Mouse (Mus musculus) mouse trophoblast stem cell (cell line): ENCODE data around the gene Zfp566.
"Not testable (repeated sequence)": the region's sequence is repeated elsewhere in the genome, so short reads cannot be mapped to it uniquely, and the experiment has no call there.

Source experiments
- in situ Hi-C, 2 experiments: fragments of 300-500 bp; cut with MseI, MboI; formaldehyde crosslinking; loops; 2 replicates in 1 of 2; 3 replicates in 1 of 2; pipeline ENCODE4 v1.15.1; 2025

The Zfp566 gene

DNA sequence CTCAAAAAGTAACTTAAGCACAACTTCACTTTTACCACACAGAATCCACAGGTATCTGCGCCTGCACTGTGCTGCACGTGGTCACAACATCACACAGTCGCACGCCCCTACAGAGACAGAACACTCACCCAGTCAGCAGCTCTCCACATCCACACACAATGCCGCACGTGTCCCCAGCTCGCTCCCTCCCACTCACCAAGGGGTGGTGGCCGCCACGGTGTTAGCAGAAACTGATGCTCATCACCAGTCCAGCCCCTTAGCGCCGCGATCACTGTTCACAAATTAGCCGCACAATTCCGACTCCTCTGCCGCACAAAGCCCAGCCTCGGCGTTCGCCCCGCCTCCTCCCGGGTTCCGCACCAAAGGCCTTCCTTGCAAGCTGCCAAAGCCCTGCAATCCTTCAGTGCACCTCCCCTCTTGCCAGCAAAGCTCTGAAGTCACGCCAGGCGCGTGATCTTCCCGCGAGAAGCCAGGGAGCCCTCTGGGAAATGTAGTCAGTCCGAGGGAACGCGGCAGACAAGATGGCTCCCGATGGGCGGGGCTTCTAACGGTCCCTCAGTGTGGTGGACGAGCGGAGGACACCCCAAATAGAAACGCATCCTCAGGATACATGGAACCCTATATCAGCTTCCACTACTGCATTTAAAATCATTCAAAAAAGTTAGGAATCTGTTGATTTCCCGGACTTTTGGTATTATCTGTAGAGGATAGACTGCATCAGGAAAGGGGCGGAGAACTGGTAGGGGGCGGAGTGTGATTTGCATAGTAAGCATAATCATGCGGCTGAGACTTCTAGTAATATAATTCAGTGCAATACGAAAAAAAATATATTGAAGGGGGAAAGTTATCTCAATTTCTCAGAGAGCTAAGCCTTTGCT is at the start of gene Zfp566, which contains the start of gene Gm26920:
Gene Zfp566, minus strand, starts transcription at position 436 of the 878 bp plus-strand sequence.
Gene Gm26920, minus strand, starts transcription at position 319 of the 878 bp plus-strand sequence.
- in situ Hi-C loops, result no loop called here

DNA sequence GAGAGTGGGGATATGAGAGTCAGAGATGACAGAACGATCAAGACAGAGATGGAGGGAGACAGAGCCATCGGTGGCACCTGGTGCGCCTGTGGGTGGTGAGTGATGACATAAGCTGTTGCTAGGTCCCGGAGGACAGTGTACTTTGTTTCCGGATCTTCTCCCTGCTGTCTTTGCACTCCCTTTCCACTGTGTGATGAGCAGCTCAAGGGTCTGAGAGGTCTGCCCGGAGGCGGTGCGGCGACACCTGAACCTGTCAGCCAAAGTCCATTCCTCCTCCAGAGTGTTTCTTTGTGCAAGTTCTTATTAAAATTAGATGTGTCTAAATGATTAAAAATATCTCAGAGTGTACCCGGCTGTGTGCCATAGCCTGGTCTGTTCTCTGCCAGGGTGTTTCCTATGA is 46.5 kb upstream of the Zfp566 start:
- in situ Hi-C loops, result no loop called here

- in situ Hi-C loops, result no loop called here
Observed at GRCm38 (mm10) chr7:30132396-30132795, 42.1 kb upstream of the Zfp566 start.

DNA sequence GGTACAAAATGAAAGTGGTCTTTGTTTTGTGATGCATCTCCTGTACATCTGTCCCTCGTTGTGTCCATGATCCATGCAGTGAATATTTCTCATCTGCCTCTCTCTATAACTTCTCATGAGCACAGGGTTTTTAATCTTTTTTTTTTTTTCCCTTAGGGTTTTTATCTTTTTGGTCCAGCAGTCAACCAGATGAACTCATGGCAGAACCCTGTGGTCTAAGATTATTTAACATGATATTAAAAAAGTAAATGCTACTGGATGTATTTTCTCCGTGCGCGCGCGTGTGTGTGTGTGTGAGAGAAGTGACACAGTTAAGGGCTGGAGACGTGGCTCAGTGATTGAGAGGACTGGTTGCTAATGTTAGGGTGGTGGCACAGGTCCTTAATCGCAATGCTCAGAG is 39.6 kb upstream of the Zfp566 start:
- in situ Hi-C loops, result no loop called here

GRCm38 (mm10) chr7:30122188-30122530 is 31.8 kb upstream of the Zfp566 start:
- in situ Hi-C loops, result no loop called here

DNA sequence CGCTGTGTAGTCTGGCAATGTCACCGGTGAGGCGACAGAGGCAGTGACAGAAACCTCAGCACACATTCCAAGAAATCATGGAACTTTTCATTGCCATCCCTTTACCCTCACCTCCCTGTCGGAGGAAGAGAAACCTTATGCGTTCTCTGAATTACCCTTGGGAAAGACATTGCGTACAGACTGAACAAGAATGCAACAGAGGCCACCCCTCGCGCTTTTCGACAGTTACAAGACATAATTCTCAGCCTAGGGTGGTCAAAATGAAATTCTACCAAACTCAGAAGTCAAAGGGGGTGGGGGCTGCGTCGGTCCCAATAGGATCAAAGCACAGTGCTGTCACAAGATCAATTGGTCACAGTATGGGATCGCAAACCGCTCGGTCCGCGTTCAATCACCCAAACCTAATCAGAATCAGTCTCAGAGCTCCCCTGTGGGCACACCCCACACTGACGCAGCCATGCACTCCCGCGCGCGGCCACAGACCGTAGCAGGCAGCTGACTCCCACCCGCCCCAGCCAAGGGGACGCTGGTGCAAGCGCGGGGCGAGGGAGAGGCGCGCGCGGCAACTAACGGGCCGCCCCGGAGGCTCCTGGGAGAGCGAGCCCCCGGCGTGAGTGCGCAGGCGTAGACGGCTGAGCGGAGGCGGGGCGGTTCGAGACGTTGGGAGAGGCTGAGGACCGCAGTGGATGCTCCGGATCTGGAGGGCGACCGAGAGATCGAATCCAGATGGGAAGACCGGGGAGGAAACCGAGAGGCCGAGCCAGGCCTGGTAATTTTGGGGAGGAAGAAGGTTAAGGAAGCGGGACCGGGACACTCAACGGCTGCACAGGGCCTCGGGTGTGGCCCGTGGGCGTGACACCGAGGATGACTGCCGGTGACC is 31.2 kb upstream of the Zfp566 start, which contains the start of gene Zfp382:
Gene Zfp382, plus strand, starts transcription at position 635 of the 880 bp plus-strand sequence.
- in situ Hi-C loops, result no loop called here

DNA sequence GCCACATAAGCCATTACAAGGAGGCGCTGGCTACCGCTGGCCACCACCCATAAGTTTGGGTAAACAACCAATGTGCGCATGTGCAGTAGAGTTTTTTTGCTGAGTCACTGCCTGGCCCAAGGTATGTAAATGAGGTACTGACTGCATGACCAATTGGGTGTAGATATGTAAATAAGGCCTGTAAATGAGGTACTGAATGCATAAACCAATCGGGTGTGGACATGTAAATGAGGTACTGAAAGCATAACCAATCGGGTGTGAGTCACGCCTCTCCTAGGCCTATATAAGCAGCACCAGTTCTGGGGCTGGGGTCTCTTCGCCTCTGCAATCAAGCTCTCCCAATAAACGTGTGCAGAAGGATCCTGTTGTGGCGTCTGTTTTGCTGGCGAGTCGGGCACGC is 27.6 kb upstream of the Zfp566 start:
- in situ Hi-C loops, result not testable (repeated sequence)

DNA sequence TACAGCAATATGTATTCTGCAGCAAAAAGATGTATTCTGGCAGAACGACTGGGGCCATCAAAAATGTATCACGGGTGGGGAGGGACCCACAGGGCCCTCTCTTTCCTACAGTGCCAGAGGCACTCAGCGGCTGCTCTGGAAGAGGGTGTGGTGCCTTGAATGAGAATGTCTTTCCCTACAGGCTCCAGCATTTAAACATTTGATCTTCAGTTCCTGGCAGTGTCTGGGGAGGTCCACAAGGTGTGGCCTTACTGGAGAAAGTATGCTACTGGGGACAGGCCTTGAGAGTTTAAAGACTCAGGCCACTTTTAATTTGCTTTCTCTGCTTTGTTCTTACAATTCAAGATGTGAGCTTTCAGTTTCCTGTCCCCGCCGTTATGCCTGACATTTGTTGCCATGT is 25.7 kb upstream of the Zfp566 start:
- in situ Hi-C loops, result no loop called here

- in situ Hi-C loops, result no loop called here
Observed at GRCm38 (mm10) chr7:30099297-30099696, 9.0 kb upstream of the Zfp566 start.

DNA sequence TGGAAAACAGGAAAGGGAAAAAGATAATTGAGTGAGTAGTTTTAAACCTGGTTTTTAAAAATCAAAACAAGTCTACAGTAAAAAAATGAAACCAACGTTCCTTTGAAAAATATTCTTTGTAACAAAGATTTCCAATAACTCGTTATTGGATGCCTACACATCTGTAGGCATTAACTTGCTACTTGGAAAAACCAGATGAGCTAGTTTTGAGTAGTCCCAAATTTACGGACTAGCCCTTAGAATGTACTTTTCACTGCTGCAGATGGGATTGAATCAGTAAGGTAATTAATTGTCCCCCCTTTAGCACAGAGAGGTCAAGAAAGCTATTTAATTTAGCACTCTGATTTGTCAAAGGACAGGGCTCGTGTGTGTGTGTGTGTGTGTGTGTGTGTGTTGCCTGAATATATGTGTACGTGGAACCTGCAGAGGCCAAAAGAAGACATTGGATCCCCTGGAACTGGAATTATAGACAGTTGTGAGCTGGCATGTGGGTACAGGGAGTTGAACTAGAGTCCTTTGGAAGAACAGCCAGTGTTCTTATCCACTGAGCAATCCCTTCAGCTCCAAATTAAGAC is 5.3 kb upstream of the Zfp566 start:
- in situ Hi-C loops, result no loop called here

GRCm38 (mm10) chr7:30094646-30095429 is 4.5 kb upstream of the Zfp566 start, which contains the start of gene Zfp260:
Gene Zfp260, plus strand, starts transcription at chr7:30094777.
- in situ Hi-C loops, result no loop called here

DNA sequence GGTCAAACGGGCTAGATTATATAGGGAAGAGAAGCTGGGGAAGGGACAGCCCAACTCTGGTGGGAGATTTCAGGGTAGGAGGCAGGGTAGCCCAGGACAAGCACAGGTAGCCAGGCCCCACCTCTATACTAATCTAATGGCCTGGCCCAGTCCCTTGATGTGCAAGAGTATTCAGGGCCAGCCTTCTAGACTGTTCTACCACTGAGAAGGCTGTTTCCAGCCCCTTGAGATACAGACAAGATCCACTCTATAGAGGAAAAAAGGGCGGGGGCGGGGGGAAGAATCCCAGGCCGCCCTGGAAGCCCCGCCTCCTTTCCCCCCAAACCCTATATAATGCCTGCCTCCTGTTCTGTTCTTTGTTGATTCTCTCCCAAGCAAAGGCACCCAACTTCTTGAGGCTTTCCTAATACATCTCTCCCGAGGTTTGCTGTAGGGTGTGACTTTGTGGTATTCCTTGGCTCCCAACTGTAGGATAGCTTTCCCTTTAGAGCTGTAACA is 3.6 kb upstream of the Zfp566 start:
- in situ Hi-C loops, result no loop called here

- in situ Hi-C loops, result no loop called here
Observed at GRCm38 (mm10) chr7:30092666-30093065, 2.3 kb upstream of the Zfp566 start.

- in situ Hi-C loops, result no loop called here
Observed at GRCm38 (mm10) chr7:30090970-30091585, 751 bp upstream of the Zfp566 start.

DNA sequence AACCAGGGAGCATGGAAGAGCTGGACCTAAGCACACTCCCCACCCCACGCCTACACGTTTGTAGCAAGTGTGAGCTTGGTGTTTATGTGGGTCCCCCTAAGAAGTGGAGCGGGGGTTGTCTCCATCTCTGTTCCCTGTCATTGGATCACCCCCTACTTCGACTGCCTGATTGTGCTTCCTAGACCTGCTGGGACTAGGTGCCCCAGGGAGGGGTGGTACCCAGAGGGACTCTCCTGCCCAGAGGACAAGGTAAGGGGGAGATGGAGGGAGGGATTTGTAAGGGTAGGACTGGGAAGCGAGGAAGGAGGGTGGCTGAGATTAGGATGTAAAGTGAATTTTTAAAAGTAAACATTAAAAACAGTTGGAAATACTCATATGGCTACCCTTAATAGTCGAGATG is 922 bp downstream of the Zfp566 start:
- in situ Hi-C loops, result no loop called here

DNA sequence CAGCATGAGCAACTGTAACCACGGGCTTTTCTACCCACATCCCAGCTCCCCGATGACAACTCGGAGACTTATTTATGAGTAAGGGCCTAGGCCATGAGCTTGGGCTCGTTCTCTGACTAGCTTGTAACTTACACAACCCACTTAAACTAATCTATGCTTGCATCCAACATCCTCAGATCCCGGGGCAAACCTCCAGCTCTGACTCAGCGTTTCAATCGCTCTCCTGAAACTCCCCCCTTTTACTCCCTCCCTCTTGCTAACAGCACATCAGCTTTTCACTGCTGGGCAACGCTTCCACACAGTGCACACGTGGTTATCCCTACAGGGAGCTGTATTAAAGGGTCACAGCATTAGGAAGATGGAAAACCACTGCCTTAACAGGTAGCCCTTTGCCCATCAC is 3.8 kb downstream of the Zfp566 start:
- in situ Hi-C loops, result no loop called here

DNA sequence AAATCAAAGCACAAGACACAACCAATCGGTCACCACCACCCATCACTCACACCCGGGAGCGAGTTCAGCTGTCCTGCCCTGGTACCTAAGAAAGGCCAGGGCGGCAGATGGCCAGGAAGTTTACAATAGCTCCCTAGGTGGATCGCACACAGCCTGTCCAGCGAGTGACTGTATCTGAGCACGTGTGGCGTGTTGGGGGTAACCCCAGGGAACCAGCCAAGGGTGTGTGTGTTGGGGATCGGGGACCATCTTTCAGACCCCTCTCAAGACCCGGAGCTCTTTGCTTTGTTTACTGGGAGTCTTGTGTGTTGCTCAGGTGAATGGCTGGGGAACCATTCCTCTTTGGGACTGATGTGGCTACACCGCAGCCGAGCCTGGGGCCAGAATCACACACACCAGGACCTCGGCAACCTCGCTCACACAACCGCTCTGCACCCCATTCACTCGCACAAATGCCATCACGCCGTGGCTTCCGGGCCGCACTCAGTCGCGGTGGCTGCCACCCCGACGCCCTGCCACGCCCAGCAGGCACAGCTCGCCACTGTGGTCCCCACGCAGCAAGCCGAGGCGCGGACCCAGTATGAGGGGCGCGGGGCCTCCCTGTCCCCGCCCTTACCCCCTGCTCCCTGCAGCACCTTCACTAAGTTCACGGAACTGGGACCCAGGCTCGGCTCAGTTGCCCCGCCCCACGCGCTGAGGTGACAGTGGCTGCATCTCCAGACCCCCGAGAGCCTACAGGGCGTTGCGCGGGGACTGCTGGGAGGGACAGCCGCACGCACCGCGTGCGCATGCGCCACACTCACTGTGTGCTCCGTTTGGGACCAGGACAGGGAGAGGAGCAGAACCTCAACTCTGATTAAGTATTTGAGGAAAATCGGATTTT is 17.9 kb downstream of the Zfp566 start, which contains the start of gene Zfp82:
Gene Zfp82, minus strand, starts transcription at position 755 of the 883 bp plus-strand sequence.
- in situ Hi-C loops, result no loop called here

DNA sequence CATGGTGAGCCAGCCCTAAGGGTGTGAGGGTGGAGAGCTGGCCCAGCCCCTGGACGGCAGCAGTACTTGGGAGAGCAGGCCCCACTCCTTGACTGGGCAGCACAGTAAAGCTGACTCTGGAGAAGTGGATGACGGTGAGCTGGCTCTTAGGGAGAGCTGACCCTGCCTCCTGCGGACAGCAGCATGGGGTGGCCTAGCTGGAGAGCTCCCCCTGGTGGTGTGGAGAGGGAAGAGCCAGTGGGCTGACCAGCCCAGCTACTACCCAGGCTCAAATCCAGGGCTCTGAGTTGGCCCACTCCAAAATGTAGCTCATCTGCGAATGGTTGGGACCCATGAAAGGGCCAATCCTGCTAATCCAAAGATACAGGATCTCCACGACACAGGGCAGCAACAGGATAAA is 25.7 kb downstream of the Zfp566 start:
- in situ Hi-C loops, result no loop called here

- in situ Hi-C loops, result no loop called here
Observed at GRCm38 (mm10) chr7:30062478-30062877, 27.8 kb downstream of the Zfp566 start.

DNA sequence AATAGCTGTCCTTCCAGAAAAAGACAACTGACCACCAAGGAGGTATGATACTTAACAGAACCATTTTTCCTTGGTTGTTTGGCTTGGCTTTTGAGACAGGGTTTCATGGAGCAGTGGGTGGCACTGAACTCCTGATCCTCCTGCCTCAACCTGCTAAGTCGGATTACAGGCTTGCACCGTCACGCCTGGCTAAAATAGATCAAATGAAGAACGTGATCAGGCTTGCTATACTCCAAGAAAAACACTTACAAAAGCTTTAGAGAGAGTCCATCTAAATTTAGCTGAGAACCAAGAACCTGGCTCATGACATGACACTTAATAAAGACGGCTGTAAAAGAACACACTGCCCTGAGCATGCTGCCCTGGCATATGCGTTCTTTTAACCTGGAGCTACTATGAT is 30.0 kb downstream of the Zfp566 start:
- in situ Hi-C loops, result no loop called here
